Comparison of ENCODE assay signal across 16 mouse cellular contexts in the genomic region with DNA sequence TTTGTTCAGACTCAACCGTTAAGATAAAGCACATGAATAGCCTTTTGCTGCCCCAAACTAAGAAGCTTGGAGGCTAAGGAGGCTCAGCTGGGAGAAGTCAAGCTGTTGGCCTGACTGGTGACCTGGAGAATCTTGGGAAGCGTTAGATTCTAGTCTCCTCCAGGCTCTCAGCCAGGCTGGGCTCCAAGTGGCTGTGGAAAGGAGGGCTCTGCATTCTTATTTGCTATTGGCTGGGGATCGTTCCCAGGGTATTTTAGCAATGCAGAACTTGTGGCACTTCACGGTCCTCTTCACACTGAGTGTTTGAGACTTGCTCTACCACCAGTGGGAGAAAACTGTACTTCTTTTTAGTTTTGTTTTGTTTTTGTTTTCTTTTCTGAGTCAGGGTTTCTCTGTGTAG. TPM values are rescaled to one million over a fixed set of nuclear protein-coding genes. Genes with fewer than 3 reads are reported as not detected.
DNase-seq lines count a peak whose midpoint lies in the region; ATAC-seq and TF ChIP-seq lines count a peak whose summit lies in the region.
"Had no signal": no experiment of that assay in that cellular context is flagged by ENCODE, and none has a peak within 500 bp of the region (broad histone marks: within the 10 kb centered on the region; RNA-seq: fewer than 3 reads in every experiment).

No protein-coding gene starts in this region.

- TF ChIP-seq CTCF in heart, postnatal 0 days (IDR thresholded peaks at IDR 0.05; ENCODE audit: low read depth): no peak

- WGBS in kidney, embryonic 16.5 days: 37% methylated on average over 4 of the region's 4 CpGs
- 34% methylated on average over 4 of the region's 4 CpGs for WGBS in heart, postnatal 0 days

- DNase-seq in kidney, adult 11 months: peak; percentile 19
- peak; percentile 34 for DNase-seq in heart, postnatal 0 days (ENCODE audit: low spot score)
- peak; percentile 35 to 37 for DNase-seq in kidney, postnatal 36 days
- DNase-seq in lung, postnatal 25 days (ENCODE audit: low spot score): peak; percentile 81
- DNase-seq in gastrocnemius, postnatal 10 days: no peak
- no peak for DNase-seq in frontal cortex, postnatal 14 days (ENCODE audit: low spot score in 2 of 2)
- DNase-seq: cerebellum, adult 11 months; gastrocnemius, postnatal 36 days; left cerebral cortex, postnatal 4 days had no signal

- H3K9ac ChIP-seq in kidney, embryonic 16.5 days (replicated peaks; ENCODE audit: low read length): no peak overlapping the region
- no peak overlapping the region for H3K9ac ChIP-seq in heart, postnatal 0 days (replicated peaks; ENCODE audit: low read depth, low read length)
- H3K9ac ChIP-seq: hindbrain, embryonic 13.5 days; liver, embryonic 14.5 days had no signal

- no peaks in the 10 kb centered on the region for H3K36me3 ChIP-seq in kidney, embryonic 16.5 days (ENCODE audit: insufficient read depth, low read length)
- H3K36me3 ChIP-seq in heart, postnatal 0 days (replicated peaks; ENCODE audit: control insufficient read depth, insufficient read depth, low read length): no peaks in the 10 kb centered on the region
- H3K36me3 ChIP-seq: G1E; hindbrain, embryonic 13.5 days had no signal

- ATAC-seq in kidney, embryonic 16.5 days (ENCODE audit: low FRiP score, low TSS enrichment): no peak
- ATAC-seq in heart, postnatal 0 days (ENCODE audit: insufficient read depth, low read depth): peak; percentile 39; the same call in 1 of the 2 replicates
- ATAC-seq: activated CD4-positive, CD25-positive, alpha-beta regulatory T cell, adult 4 months; forebrain, embryonic 16.5 days; intestine, postnatal 0 days had no signal

- no peaks in the 10 kb centered on the region for H3K9me3 ChIP-seq in kidney, embryonic 16.5 days (ENCODE audit: low read length)
- H3K9me3 ChIP-seq in heart, postnatal 0 days (replicated peaks; ENCODE audit: control insufficient read depth, low read length): no peaks in the 10 kb centered on the region
- H3K9me3 ChIP-seq: G1E; hindbrain, embryonic 13.5 days had no signal

- no peak for TF ChIP-seq EP300 in heart, postnatal 0 days (IDR thresholded peaks at IDR 0.05; ENCODE audit: low read depth)

- no peaks in the 10 kb centered on the region for H3K27me3 ChIP-seq in kidney, embryonic 16.5 days (ENCODE audit: insufficient read depth, low read length)
- no peaks in the 10 kb centered on the region for H3K27me3 ChIP-seq in heart, postnatal 0 days (ENCODE audit: control insufficient read depth, insufficient read depth, low read length)
- H3K27me3 ChIP-seq: hindbrain, embryonic 13.5 days had no signal

- no peak overlapping the region for H3K27ac ChIP-seq in kidney, embryonic 16.5 days (ENCODE audit: low read length)
- H3K27ac ChIP-seq in heart, postnatal 0 days (ENCODE audit: low read depth): peak overlapping the region; percentile 5; the same call in 1 of the 2 replicates
- H3K27ac ChIP-seq: hindbrain, embryonic 13.5 days; liver, embryonic 14.5 days had no signal

- H3K4me2 ChIP-seq in kidney, embryonic 16.5 days (replicated peaks; ENCODE audit: low read depth, low read length): no peak overlapping the region
- H3K4me2 ChIP-seq in heart, postnatal 0 days (ENCODE audit: low read depth, low read length): no peak overlapping the region
- H3K4me2 ChIP-seq: hindbrain, embryonic 13.5 days had no signal

- no peaks in the 10 kb centered on the region for H3K4me1 ChIP-seq in kidney, embryonic 16.5 days (ENCODE audit: insufficient read depth, low read length)
- peaks cover 4% of the 10 kb centered on the region; the same call in 1 of the 2 replicates for H3K4me1 ChIP-seq in heart, postnatal 0 days (ENCODE audit: control insufficient read depth, insufficient read depth)
- H3K4me1 ChIP-seq: hindbrain, embryonic 13.5 days had no signal

- no peak overlapping the region for H3K4me3 ChIP-seq in kidney, embryonic 16.5 days (ENCODE audit: low read length)
- no peak overlapping the region for H3K4me3 ChIP-seq in heart, postnatal 0 days (ENCODE audit: low read depth, low read length)
- H3K4me3 ChIP-seq: hindbrain, embryonic 13.5 days had no signal

RNA-seq across cellular contexts. Expression of a gene that starts 20.2 kb away (rescaled TPM):
- polyA plus RNA-seq in kidney, embryonic 16.5 days (2015; fragmentation: Nextera tagmentation; extraction: Ambion mirVana): 26.2 and 30.0 TPM in 2 replicates
- total RNA-seq in heart, postnatal 0 days (2014; rRNA removed; ENCODE audit: low replicate concordance): 13.6 and 31.9 TPM in 2 replicates
- 7.4 and 8.3 TPM in 2 replicates for polyA plus RNA-seq in heart, postnatal 0 days (2015; fragmentation: Nextera tagmentation; extraction: Ambion mirVana)
- 10 to 100 TPM; 14.2 to 14.5 TPM for total RNA-seq in gastrocnemius, postnatal 10 days (2021)

RNA-seq across cellular contexts. Expression of a gene that starts 47.3 kb away (rescaled TPM):
- 18.0 and 18.3 TPM in 2 replicates for polyA plus RNA-seq in kidney, embryonic 16.5 days (2015; fragmentation: Nextera tagmentation; extraction: Ambion mirVana)
- total RNA-seq in heart, postnatal 0 days (2014; rRNA removed; ENCODE audit: low replicate concordance): 12.2 and 27.9 TPM in 2 replicates
- 7.2 and 7.7 TPM in 2 replicates for polyA plus RNA-seq in heart, postnatal 0 days (2015; fragmentation: Nextera tagmentation; extraction: Ambion mirVana)
- total RNA-seq in gastrocnemius, postnatal 10 days (2021): 10 to 100 TPM; 16.8 to 23.5 TPM

Comparison
In these comparisons a context has a peak if more than half of its experiments do, and no peak if none do; other contexts are left out.
1. DNase-seq: peak in kidney, adult 11 months (single experiment), heart, postnatal 0 days (single experiment), kidney, postnatal 36 days (2 of 2) and lung, postnatal 25 days (single experiment); none in gastrocnemius, postnatal 10 days (single experiment) and frontal cortex, postnatal 14 days (0 of 2).